Mouse (Mus musculus): ENCODE data around the gene 9230112D13Rik.
A peak's percentile ranks its signal among the peaks of the same experiment; 100 is the strongest.

Gene 9230112D13Rik

GRCm38 (mm10) chr14:34540685-34541162, 18.1 kb upstream of the 9230112D13Rik start:
- no peak for DNase-seq (ENCODE audit: low read depth)

DNA sequence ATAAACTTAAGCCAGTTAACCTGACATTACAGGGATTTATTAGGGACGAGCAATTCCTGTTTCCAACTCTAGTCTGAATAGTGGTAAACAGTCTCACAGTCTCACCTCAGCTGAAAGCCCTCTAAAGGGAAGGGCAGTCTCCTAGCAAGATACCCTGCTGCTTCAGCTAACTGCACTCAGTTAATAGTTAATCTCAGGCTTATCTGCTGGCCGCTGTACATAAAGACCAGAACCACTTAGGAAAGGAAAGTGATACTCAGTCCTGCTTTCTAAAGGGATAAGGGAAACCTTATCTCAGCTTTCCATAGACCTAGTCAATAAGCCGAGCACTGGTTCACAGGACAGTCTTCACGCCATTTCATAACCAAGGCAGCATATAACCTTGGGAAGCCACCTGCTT, 13.3 kb upstream of the 9230112D13Rik start:
- DNase-seq (ENCODE audit: low read depth): no peak

GRCm38 (mm10) chr14:34533537-34533936, 10.9 kb upstream of the 9230112D13Rik start:
- DNase-seq (ENCODE audit: low read depth): no peak

- DNase-seq (ENCODE audit: low read depth): no peak
Measured at GRCm38 (mm10) chr14:34532536-34532935, 9.9 kb upstream of the 9230112D13Rik start.

DNA sequence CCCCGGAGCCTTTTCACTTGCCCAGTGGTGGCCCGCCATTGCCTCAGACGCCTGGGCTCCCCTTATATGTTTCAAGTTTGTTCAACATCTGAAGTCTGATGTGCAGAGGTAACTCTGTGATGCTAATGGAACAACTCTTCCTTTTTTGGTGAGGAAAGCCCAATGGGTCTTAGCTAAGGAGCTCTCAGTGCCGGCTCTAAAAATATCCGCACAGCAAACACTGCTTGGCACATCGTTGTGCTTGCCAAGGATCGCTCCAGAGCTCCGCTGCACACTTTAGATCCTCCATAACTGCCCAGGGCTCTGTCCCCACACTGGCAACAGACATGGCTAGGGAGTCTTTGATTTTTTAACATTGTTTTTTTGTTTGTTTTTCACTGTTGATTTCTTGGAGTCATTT, 6.2 kb upstream of the 9230112D13Rik start:
- no peak for DNase-seq (ENCODE audit: low read depth)

DNA sequence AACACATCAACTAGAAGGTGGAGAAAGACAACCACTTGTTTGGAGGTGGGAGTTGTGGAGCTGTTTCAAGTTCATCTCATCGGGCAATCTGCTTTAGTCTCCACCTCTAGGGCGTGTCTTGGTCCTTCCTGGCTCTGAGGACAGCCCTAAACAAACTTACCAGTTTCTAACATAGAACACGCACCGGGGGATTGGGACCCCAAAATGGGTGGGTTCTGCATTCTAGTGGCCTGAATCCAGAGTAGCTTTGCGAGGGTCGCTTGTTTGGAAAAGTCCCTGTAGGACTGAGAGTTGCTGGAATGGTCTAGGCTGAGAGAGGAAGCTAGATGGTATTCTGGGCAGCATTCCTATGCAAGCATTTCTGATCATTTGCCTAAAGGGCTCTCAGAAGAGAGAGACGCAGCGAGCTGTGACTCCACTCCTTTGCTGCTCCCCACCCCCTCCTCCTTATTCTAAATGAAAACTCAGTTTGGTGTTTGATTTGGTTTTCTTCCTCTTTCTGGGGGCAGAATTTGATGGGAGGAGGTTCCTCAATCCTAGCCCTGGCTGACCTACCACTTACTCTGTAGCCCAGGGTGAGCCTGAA, 4.5 kb downstream of the 9230112D13Rik start:
- DNase-seq (ENCODE audit: low read depth): no peak

DNA sequence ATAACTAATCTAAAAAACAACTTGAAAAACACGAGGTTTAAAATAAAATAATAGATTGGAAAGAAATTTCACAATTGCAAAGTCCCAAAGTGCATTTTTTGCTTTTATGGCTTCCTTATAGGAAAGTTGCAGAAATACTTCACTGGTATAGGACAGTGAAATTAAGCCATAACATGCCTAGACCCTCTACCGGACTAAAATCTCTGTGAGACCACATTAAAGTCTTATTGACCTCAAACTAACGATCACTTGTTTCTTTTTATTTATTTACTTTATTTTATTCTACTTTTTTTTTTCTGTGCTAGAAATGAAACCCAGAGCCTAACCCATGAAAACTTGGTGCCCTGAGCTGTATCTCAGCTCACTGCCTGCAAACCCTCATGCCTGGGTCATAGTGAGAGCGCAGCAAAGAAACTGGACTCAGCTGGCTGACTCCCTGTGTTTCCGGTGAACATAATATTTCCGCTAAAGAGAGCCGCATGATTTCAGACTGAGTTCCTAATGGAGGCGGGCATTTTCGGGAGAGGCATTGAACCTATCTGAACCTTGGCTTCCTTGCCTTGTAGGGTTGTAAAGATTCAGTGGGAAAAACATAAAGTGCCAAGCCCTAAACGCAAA, 5.5 kb downstream of the 9230112D13Rik start:
- no peak for DNase-seq (ENCODE audit: low read depth)

DNA sequence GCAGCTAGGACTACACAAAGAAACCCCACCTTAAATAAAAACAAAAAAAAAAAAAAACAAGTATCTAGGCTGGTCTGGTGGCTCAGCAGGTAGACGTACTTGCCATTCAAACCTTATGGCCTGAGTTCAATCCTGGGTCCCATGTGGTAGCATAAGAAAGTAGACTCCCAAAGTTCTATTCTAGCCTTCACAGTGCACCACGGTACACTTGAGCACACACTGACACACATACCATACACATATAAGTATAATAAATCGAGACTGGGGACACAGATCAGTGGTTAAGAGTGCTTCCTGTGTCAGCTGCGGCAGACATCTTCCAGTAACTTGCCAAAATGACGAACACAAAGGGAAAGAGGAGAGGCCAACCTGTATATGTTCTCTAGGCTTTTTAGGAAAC, 6.7 kb downstream of the 9230112D13Rik start:
- DNase-seq (ENCODE audit: low read depth): no peak

- no peak for DNase-seq (ENCODE audit: low read depth)
Measured at GRCm38 (mm10) chr14:34514120-34514519, 8.5 kb downstream of the 9230112D13Rik start.

DNA sequence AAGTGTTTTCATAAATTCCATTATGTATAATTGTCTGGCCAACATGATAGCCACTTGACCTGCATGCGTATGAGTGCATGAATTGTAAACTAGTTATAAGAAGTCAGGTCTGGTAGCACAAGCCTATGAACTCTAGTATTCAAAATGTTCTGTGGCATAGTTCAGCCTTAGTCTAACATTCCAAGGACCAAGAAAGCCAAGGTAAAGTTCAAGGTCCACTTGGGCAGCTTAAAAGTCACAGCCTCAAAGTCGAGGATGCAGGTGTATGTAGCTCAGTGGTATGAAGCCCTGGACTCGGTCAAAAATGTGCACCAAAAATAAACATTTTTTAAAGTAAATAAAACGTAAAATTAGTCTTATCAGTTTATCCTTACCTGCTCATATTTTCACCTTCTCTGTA, 10.0 kb downstream of the 9230112D13Rik start:
- no peak for DNase-seq (ENCODE audit: low read depth)

- no peak for DNase-seq (ENCODE audit: low read depth)
Measured at GRCm38 (mm10) chr14:34511901-34512300, 10.7 kb downstream of the 9230112D13Rik start.

- DNase-seq (ENCODE audit: low read depth): peak; percentile 3
Measured at GRCm38 (mm10) chr14:34508842-34509439, 13.7 kb downstream of the 9230112D13Rik start.

GRCm38 (mm10) chr14:34508187-34508840, 14.3 kb downstream of the 9230112D13Rik start:
- peak; percentile 84 for DNase-seq (ENCODE audit: low read depth)

DNA sequence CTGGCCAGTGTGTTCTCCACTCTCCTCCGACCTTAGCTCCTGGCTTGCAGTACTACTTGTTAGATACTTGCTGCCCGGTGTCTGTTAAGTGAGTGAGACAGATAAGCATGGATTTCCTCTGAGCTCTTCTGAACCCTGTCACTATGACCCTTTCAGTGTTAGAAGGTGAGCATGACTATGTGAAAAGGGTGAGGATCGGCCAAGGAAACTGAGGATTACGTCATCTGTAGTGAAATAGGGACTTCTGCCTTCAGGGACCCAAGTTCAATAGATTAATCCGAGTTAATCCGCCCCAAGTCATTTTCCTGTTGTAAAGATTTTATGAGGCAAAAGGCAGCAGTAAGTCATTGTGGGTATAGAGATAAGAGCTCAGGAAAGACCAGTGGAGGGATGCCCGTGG, 17.3 kb downstream of the 9230112D13Rik start:
- peak; percentile 6 for DNase-seq (ENCODE audit: low read depth)

DNA sequence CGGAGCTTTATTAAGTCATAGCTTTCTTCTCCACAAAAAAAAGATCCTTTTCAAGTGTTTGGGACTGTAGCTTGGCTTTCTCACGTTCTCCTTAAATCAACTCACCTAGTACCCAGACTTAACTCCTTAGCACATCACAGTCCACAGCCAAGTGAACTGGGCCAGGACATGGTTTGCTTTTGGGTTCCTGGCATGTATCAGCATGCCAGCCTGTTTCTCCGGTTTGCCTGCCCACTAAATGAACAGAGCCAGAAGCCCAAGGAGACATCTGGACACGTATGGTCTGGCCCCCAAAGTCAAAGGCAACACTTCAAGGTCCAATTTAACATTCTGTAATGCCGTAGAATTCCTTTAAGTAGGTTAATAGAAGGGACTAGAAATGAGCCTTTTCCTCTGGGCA, 18.2 kb downstream of the 9230112D13Rik start:
- DNase-seq (ENCODE audit: low read depth): no peak

- DNase-seq (ENCODE audit: low read depth): no peak
Measured at GRCm38 (mm10) chr14:34503759-34504158, 18.8 kb downstream of the 9230112D13Rik start.

DNA sequence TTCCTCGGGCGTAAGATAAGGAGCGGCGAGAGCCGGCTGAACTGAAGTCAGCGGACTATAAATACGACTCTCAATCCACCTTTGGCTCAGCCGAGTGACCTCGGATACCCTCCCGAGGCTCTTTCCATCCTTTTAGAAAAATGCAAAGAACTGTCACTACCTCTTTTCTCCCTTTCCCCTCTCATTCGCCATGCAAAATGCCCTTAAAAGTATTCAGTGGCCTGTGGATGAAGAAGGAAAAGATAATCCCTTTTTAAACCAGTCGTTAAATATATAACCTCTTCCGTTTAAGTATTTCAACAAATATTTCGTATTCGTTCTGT, 19.3 kb downstream of the 9230112D13Rik start, which contains the start of gene Bmpr1a:
Bmpr1a (minus strand) TSS at position 17 of the 323 bp plus-strand sequence.
- no peak for DNase-seq (ENCODE audit: low read depth)

DNA sequence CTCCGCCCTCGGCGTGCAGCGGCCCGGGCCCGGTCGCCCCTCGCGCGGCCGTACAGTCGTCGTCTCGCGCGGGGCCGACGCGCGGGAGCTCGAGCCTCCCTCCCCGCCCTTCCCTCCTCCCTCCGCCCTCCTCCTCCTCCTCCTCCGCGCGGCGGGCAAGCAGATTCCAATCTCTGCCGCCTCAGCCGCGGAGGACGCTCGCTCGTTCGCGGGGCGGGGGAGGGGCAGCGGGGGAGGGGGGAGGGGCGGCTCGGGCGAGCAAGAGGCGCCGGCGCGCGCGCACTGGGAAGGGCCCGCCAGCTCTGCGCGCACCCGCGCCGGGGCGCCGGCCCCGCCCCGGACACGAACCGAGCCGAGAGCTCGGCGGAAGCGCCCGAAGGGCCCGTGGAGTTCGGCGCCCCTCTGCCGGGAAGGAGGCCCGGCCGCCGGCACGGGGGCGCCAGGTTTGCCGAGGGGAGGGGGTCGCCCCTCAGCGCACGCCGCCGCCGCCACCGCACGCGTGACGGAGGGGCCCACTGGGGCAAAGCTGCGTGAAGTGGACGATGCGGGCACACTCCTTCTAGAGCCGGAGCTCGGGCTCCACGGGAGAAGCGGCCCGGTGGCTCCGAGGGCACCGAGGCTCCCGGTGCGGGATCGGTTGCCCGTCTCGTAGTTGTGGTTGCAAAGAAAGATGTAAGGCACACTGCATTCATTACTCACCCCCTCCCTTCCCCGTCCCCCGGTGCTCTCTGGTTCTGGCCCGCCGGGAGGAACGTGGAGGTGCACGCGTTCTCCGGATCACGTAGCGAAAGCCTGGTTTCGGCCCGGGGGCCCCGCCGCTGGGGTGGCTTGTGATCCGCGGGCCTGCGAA, 19.9 kb downstream of the 9230112D13Rik start:
- DNase-seq (ENCODE audit: low read depth): no peak

DNA sequence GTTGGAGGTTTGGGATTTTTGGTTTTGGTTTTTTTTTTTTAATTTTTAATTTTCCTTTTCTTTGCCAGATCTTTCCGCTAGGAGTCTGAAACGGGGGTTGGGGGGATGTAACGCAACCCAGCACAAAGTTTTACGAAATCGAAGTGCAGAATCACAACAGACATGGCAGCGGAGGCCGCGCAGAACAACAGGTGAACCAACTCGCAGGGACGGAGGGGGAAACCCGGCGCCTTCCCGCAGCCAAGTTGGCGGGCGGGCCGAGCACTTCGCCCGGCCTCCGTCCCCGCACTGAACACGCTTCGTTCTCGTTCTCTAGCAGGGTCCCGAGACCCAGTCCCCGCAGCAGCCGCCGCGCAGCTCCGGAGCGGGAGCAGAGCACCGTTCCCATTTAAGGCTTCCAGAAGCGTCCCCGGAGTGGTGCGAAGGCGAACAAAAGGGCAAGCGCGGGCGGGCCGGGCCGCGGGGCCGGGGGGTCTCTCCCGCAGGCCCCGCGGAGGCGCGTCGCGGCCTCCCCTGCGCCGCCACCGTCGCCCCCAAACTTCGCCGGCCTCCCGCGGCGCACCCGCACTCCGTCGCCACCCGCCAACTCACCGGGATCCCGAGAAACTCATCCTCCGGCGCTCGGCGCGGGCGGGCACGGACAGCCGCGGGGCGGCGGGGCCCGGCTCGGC, 20.7 kb downstream of the 9230112D13Rik start:
- no peak for DNase-seq (ENCODE audit: low read depth)

- no peak for DNase-seq (ENCODE audit: low read depth)
Measured at GRCm38 (mm10) chr14:34501447-34501803, 21.2 kb downstream of the 9230112D13Rik start.

DNA sequence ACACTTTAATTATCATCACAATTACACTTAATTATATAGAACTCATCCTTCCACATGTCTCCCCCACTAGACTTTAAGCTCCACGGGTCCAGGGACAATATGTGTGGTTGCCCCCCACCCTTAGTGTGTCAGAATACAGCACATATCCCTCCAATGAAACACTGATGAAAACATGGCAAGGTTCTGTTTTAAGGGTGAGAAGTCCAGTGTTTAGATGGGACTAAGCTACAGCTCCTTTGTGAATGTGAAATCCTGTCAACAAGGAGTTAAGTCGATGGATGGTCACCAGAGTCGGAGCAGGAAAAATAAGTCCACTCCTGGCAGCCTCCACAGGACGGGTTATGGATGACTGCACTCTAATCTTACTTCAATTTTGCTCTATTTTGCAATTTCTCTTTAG, 22.3 kb downstream of the 9230112D13Rik start:
- no peak for DNase-seq (ENCODE audit: low read depth)

DNA sequence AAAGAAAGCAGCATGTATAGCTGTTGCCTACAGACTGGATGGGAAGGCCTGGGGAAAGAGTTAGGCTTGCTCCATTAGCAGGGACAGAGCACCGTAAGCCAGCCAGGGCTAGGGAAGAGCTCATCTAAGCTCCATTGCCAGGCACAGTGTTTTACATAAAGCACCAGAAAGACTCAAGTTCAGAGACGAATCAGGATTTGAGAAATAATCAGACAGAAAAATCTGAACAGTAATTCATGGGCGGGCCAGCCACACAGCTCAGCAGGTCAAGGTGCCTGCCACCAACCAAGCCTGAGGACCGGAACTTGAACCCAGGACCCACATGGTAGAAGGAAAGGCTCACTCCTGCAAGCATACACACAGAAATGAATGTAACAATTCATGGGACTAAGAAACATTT, 22.9 kb downstream of the 9230112D13Rik start:
- no peak for DNase-seq (ENCODE audit: low read depth)

Measured in 416B (cell line).